Mouse (Mus musculus) liver, embryonic 12.5 days (tissue): ENCODE measurements around the gene Rpp21. TPM values are rescaled to one million over a fixed set of nuclear protein-coding genes. Genes with fewer than 3 reads are reported as not detected.
A peak's percentile ranks its signal among the peaks of the same experiment; 100 is the strongest.

ENCODE experiments used
- ATAC-seq: fragments of 200-750 bp; cut with Nextera tagmentation; 2 replicates; pipeline ENCODE4 v1.8.0; 2017; ENCODE audit warnings: moderate number of reproducible peaks, mild to moderate bottlenecking, moderate library complexity
- H3K27ac ChIP-seq: fragments of 300-500 bp; sonication (generic); 2 replicates; pipeline ENCODE4 v1.5.1; 2016; ENCODE audit warnings: mild to moderate bottlenecking
- H3K27me3 ChIP-seq: fragments of 300-500 bp; sonication (generic); replicated peaks from 2 replicates; pipeline ENCODE4 v1.6.1; 2016; ENCODE audit warnings: mild to moderate bottlenecking, moderate library complexity
- H3K36me3 ChIP-seq: fragments of 300-500 bp; sonication (generic); 2 replicates; pipeline ENCODE4 v1.6.1; 2016; ENCODE audit warnings: mild to moderate bottlenecking, moderate library complexity
- H3K4me1 ChIP-seq: fragments of 300-500 bp; sonication (generic); 2 replicates; pipeline ENCODE4 v1.6.1; 2016
- H3K4me2 ChIP-seq: fragments of 300-500 bp; sonication (generic); 2 replicates; pipeline ENCODE4 v1.6.1; 2016; ENCODE audit warnings: mild to moderate bottlenecking, moderate library complexity
- H3K4me3 ChIP-seq: fragments of 300-500 bp; sonication (generic); 2 replicates; pipeline ENCODE4 v1.5.1; 2016; ENCODE audit warnings: mild to moderate bottlenecking, moderate library complexity
- H3K9ac ChIP-seq: fragments of 300-500 bp; sonication (generic); 2 replicates; pipeline ENCODE4 v1.6.1; 2016; ENCODE audit warnings: mild to moderate bottlenecking, moderate library complexity
- H3K9me3 ChIP-seq: fragments of 300-500 bp; sonication (generic); replicated peaks from 2 replicates; pipeline ENCODE4 v1.6.1; 2016; ENCODE audit warnings: mild to moderate bottlenecking, moderate library complexity
- WGBS: fragments of 180-500 bp; shearing (Covaris S2); methylation state at CpG from one replicate; pipeline ENCODE4 v1.1.7; 2016; ENCODE audit not compliant: insufficient replicate concordance; 5-methylcytosine and 5-hydroxymethylcytosine counted together
- polyA plus RNA-seq: library from polyadenylated mRNA; unstranded; fragments of >200 nt; fragmentation: Nextera tagmentation; extraction: Ambion mirVana; gene quantifications from 2 replicates; pipeline ENCODE4 v1.2.1, GENCODE M21; 2016

The Rpp21 gene
- polyA plus RNA-seq, 1 experiment from 2014 or later, result 89.7 TPM

DNA sequence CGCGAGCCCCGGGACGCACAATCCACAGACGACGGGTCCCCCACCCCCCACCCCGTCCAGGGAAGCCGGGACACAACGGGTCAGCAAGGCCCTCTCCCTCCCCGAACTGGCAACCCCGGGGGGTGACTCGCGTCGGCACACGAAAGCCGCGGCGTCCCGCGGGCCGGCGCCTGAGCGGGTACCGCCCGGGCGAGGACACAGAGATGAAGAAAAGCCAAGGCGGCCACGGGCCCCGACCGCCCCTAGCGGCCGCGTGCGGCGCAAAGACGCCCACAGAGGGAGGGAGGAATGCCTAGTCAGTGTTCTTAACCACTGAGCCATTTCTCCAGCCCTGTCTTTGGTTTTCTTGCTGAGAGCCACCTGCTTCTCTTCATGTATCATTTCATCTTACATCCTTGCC, 26.6 kb downstream of the Rpp21 start:
- 4% methylated on average over 36 of the region's 36 CpGs for WGBS
- no peak for ATAC-seq
- H3K4me3 ChIP-seq, result no peak overlapping the region
- H3K4me1 ChIP-seq, result no peaks in the 10 kb centered on the region
- H3K9me3 ChIP-seq, result no peaks in the 10 kb centered on the region
- H3K27ac ChIP-seq, result no peak overlapping the region
- no peak overlapping the region for H3K4me2 ChIP-seq
- H3K27me3 ChIP-seq, result peaks cover 6% of the 10 kb centered on the region
- no peaks in the 10 kb centered on the region for H3K36me3 ChIP-seq
- no peak overlapping the region for H3K9ac ChIP-seq

DNA sequence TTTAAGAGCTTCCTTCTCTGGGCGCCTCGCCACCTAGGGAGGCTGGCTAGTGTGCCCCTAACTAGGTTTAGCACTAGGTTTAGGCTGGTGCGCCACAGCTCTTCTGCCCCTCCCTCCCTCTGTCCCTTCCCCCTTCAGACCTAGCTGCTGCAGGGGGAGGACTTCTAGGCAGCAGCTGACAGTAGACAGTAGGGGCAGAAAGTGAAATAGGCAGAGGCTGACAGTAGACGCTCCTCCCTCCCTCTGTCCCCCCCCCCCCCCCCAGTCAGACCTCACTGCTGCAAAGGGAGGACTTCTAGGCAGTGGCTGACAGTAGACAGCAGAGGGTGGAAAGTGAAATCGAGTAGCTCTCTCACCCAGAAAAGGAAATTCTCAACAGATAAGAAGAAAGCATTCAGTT, 28.8 kb downstream of the Rpp21 start:
- Histone ChIP-seq H3K36me3 (no peaks in the 10 kb centered on the region), H3K9me3 (no peaks in the 10 kb centered on the region), H3K27me3 (peaks cover 18% of the 10 kb centered on the region), H3K4me2 (no peak overlapping the region), H3K27ac (no peak overlapping the region), H3K9ac (peak overlapping the region; percentile 6; the same call in 1 of the 2 replicates), H3K4me3 (no peak overlapping the region), H3K4me1 (no peaks in the 10 kb centered on the region)
- 5% methylated on average over 5 of the region's 5 CpGs for WGBS
- no peak for ATAC-seq

DNA sequence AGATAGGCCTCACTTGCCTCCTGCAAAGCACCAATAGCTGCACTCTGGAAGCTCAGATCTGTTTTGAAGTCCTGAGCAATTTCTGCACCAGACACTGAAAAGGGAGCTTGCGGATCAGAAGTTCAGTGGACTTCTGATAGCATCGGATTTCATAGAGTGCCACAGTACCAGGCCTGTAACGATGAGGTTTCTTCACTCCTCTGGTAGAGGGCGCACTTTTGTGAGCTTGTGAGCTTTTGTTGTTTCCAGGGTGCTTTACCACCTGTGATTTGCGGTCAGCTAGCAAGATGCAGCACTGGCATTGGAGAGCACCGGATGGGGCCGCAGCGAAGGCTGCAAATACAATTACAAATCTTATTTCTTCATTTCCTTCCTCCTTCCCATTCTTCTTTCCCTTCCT, 30.9 kb downstream of the Rpp21 start:
- H3K36me3 ChIP-seq, result no peaks in the 10 kb centered on the region
- H3K4me1 ChIP-seq, result no peaks in the 10 kb centered on the region
- no peaks in the 10 kb centered on the region for H3K9me3 ChIP-seq
- peaks cover 27% of the 10 kb centered on the region for H3K27me3 ChIP-seq
- H3K4me2 ChIP-seq, result no peak overlapping the region
- no peak overlapping the region for H3K9ac ChIP-seq
- no peak overlapping the region for H3K27ac ChIP-seq
- H3K4me3 ChIP-seq, result no peak overlapping the region
- no peak for ATAC-seq
- WGBS, result 17% methylated on average over 8 of the region's 8 CpGs

DNA sequence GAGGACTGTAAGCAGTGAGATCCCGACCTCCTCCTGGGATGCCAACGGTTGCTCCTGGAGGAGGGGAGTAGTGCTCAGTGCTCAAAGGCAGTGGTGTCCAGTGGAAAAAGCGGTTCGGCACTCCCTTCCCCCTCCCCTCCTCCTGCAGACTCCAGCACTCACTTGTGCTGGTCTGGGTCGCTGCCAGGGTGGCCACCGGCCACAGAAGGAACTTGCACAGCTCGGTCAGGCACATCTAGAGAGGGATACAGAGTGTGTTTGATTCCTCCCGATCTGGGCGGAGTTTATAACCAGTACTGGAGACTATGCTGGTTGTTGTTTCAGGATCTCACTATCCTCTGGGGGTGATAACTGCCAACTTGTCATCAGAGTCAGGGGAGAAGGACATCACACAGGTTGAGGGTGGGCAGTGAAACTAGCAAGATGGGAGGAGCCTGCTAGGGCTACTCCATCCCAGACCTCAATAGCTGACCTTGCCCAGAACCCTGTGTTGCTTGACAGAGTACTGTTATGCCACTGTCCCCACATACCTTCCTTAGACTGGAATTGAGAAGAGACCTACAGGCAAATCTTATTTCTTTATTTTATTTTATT, 32.5 kb downstream of the Rpp21 start:
- Histone ChIP-seq H3K27me3 (peaks cover 43% of the 10 kb centered on the region), H3K27ac (no peak overlapping the region), H3K9me3 (no peaks in the 10 kb centered on the region), H3K4me2 (no peak overlapping the region), H3K36me3 (no peaks in the 10 kb centered on the region), H3K4me1 (no peaks in the 10 kb centered on the region), H3K9ac (no peak overlapping the region), H3K4me3 (no peak overlapping the region)
- 21% methylated on average over 9 of the region's 9 CpGs for WGBS
- ATAC-seq, result no peak

DNA sequence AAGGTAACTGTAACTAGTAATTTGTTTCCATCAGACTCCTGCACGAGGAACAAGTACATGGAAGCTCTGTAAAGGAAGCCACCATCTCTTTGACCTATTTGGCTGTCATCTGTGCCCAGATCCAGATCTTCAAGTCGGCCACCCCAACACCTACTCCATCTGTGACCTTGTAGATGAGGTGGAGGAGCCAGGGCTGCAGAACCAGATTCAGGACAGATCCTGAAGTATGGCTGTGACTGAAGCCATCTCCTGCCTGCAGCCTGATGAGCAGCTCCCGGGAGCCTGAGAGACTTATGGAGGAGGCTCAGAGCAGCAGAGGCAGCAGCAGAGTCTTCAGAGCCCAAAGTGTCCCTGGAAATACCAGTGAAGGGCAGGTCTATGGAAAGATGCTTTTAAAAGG, 33.4 kb downstream of the Rpp21 start:
- no peaks in the 10 kb centered on the region for H3K36me3 ChIP-seq
- 41% methylated on average over 3 of the region's 3 CpGs for WGBS
- peaks cover 50% of the 10 kb centered on the region for H3K27me3 ChIP-seq
- H3K4me1 ChIP-seq, result no peaks in the 10 kb centered on the region
- H3K4me3 ChIP-seq, result no peak overlapping the region
- no peak overlapping the region for H3K4me2 ChIP-seq
- H3K9me3 ChIP-seq, result no peaks in the 10 kb centered on the region
- H3K9ac ChIP-seq, result no peak overlapping the region
- no peak overlapping the region for H3K27ac ChIP-seq
- ATAC-seq, result no peak

DNA sequence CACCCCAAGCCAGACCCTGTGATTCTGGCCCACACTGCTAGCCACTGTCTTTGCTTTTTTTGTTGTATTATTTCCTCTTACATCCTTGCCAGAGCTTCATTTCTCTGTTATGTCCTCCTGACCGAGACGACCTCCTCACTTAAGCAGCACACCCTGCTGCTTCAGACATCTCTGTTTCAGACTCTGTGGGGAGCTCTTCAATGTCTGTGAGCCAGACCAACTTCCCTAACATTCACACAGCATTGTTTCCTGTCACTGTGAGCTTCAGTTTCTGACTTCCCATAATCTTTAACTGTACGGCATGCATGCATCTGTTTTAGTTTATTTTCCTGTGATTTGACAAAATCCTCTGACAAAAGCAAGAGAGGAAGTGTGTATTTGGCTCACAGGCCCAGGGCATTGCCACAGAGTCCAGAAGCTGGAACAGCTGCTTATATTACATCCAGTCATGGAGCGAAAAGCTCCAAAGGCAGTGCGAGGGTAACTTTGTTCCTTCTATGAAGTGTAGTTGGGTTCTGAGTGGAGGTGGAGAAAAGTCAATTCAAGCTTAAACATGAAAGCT, 39.2 kb downstream of the Rpp21 start:
- WGBS, result 31% methylated on average over 5 of the region's 5 CpGs
- H3K27ac ChIP-seq, result no peak overlapping the region
- ATAC-seq, result no peak
- H3K9me3 ChIP-seq, result no peaks in the 10 kb centered on the region
- H3K9ac ChIP-seq, result no peak overlapping the region
- no peaks in the 10 kb centered on the region for H3K36me3 ChIP-seq
- H3K4me2 ChIP-seq, result no peak overlapping the region
- no peaks in the 10 kb centered on the region for H3K4me1 ChIP-seq
- peaks cover 83% of the 10 kb centered on the region for H3K27me3 ChIP-seq
- H3K4me3 ChIP-seq, result no peak overlapping the region

DNA sequence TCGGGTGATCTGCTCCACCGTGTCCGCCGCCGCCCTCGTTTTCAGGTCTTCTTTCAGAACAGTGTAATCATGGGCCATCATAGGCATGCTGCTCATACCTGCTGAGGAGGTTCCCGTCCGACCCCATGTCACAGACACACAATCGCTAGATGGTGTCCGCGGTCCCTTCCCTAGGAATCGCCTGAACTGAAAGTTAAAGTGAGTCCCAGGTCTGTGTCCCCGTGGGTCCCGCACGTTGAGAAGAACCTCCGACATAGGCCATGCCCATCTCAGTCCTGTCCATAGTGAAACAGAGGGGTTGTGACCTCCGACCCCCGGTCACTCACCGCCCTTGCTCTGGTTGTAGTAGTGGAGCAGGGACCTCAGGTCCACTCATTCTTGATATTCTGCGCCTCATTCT, 42.3 kb downstream of the Rpp21 start:
- no peak for ATAC-seq
- H3K36me3 ChIP-seq, result no peaks in the 10 kb centered on the region
- no peak overlapping the region for H3K4me2 ChIP-seq
- no peaks in the 10 kb centered on the region for H3K9me3 ChIP-seq
- H3K4me3 ChIP-seq, result no peak overlapping the region
- no peak overlapping the region for H3K27ac ChIP-seq
- peaks cover 92% of the 10 kb centered on the region for H3K27me3 ChIP-seq
- H3K9ac ChIP-seq, result no peak overlapping the region
- WGBS, result 4% methylated on average over 20 of the region's 20 CpGs
- H3K4me1 ChIP-seq, result no peaks in the 10 kb centered on the region

DNA sequence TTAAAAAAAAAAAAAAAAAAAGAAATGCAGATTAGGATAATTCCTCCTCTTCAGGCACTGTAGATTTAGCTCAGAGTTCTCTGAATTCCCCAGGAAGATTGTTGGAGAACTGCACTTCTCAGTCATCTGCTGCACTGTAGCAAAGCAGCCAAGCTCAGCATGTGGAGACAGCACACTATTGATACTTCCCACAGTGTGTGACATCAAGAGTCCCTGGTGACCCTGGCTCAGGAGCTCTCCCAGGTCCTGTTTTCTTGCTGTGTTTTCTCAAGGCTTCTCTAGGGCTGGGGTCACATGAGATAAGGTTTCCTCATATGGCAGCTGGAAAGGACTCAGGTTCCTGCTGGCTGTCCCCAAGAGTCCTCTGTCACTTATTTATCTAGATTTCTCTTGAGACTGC, 51.0 kb downstream of the Rpp21 start:
- Histone ChIP-seq H3K27me3 (peaks cover 95% of the 10 kb centered on the region), H3K27ac (no peak overlapping the region), H3K9ac (no peak overlapping the region), H3K4me3 (no peak overlapping the region), H3K4me2 (no peak overlapping the region), H3K4me1 (peaks cover 6% of the 10 kb centered on the region; the same call in 1 of the 2 replicates), H3K9me3 (no peaks in the 10 kb centered on the region), H3K36me3 (no peaks in the 10 kb centered on the region)
- ATAC-seq, result no peak

DNA sequence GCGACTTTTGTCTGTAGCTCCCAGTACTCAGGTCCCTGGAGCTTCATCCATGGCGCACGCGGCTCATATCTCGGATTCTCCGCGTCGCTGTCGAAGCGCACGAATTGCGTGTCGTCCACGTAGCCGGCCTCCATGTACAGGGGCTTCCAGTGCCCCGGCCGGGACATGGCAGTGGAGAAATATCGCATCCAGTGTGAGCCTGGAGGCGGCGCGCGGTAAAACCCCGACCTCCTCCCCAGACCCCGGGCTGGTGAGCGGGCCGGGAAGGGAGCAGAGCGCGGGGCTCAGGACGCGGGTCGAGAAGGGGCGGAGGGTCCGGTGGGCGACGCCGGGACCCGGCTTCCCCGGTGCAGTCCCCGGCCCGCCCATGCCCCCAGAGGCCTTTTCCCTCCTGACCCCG, 52.0 kb downstream of the Rpp21 start:
- Histone ChIP-seq H3K4me3 (peak overlapping the region; percentile 44), H3K4me1 (peaks cover 6% of the 10 kb centered on the region; the same call in 1 of the 2 replicates), H3K27me3 (peaks cover 96% of the 10 kb centered on the region), H3K27ac (no peak overlapping the region), H3K4me2 (peak overlapping the region; percentile 63), H3K9me3 (no peaks in the 10 kb centered on the region), H3K36me3 (no peaks in the 10 kb centered on the region), H3K9ac (no peak overlapping the region)
- peak; percentile 13; the same call in 1 of the 2 replicates for ATAC-seq
- 2% methylated on average over 40 of the region's 41 CpGs for WGBS

Other genes starting within 250 kb of the Rpp21 start
- 4.6 and 5.7 TPM in 2 replicates for gene H2-T24, start 237.5 kb downstream of the Rpp21 start, polyA plus RNA-seq
- gene H2-T23, start 225.2 kb downstream of the Rpp21 start, polyA plus RNA-seq, result 19.5 and 20.5 TPM in 2 replicates
- gene H2-T22, start 215.3 kb downstream of the Rpp21 start, polyA plus RNA-seq, result 7.5 and 8.4 TPM in 2 replicates
- gene Gm6034, start 215.1 kb downstream of the Rpp21 start, polyA plus RNA-seq, result not detected in 2 replicates
- not detected in 2 replicates for gene Gm11127, start 199.7 kb downstream of the Rpp21 start, polyA plus RNA-seq
- not detected in 2 replicates for gene Gm19684, start 136.4 kb downstream of the Rpp21 start, polyA plus RNA-seq
- gene Gm7030, start 128.6 kb downstream of the Rpp21 start, polyA plus RNA-seq, result not detected in 2 replicates
- gene Gm8909, start 89.5 kb downstream of the Rpp21 start, polyA plus RNA-seq, result not detected in 2 replicates
- not detected in 2 replicates for gene H2-T3, start 67.8 kb downstream of the Rpp21 start, polyA plus RNA-seq
- gene Trim39, start 14.2 kb upstream of the Rpp21 start, polyA plus RNA-seq, result 10.1 and 11.0 TPM in 2 replicates
- not detected in 2 replicates for gene H2-M10.2, start 28.4 kb upstream of the Rpp21 start, polyA plus RNA-seq
- not detected in 2 replicates for gene H2-M10.1, start 68.1 kb upstream of the Rpp21 start, polyA plus RNA-seq
- gene H2-M10.3, start 110.3 kb upstream of the Rpp21 start, polyA plus RNA-seq, result not detected in 2 replicates
- gene H2-M10.4, start 204.3 kb upstream of the Rpp21 start, polyA plus RNA-seq, result not detected in 2 replicates